Mouse (Mus musculus): ENCODE measurements around the gene Vmn1r68. TPM values are rescaled to one million over a fixed set of nuclear protein-coding genes. Genes with fewer than 3 reads are reported as not detected.

The Vmn1r68 gene
- polyA plus RNA-seq (2015; fragmentation: Nextera tagmentation; extraction: Ambion mirVana), result not detected in 2 replicates

DNA sequence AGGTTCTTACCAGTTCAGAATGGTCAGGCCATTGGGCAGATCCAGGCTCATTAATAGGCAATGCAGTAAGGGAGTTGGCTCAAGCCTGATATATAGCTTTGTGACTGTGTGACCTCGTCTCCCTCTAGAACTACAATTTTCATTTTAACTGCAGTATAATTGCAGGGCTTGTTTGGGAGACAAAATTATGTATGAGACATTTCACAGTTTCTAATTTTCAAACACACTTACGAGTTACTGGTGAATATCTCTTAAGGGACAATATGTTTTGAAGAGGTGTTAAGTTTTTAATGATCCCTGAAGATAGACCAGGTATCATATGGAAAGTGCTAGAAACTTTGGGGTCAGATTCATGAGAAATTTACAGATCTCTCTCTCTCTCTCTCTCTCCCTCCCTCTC is at the start of gene Vmn1r68:
TSS of gene Vmn1r68 (minus strand) at position 101 of the 400 bp plus-strand sequence.
- 67% methylated on average over 2 of the region's 2 CpGs for WGBS
- Histone ChIP-seq H3K27ac (no peak within 1 kb of the TSS), H3K27me3 (ENCODE audit: insufficient read depth, low read length) (no peaks in the 10 kb centered on the region), H3K4me3 (replicated peaks; ENCODE audit: low read depth, low read length) (no peak within 1 kb of the TSS), H3K9me3 (replicated peaks; ENCODE audit: low read length) (0 out of 2 replicates have a peak, but pooled peaks cover 3% of the 10 kb centered on the region), H3K4me2 (ENCODE audit: low read length) (no peak within 1 kb of the TSS), H3K4me1 (replicated peaks; ENCODE audit: insufficient read depth, low read length) (no peaks in the 10 kb centered on the region), H3K9ac (ENCODE audit: low read depth, low read length) (no peak within 1 kb of the TSS), H3K36me3 (ENCODE audit: insufficient read depth, low read length) (no peaks in the 10 kb centered on the region)
- no peak for TF ChIP-seq CTCF (IDR thresholded peaks at IDR 0.05; ENCODE audit: low read depth)
- ATAC-seq (replicated peaks; ENCODE audit: low FRiP score, low read depth) (no peak), DNase-seq (ENCODE audit: low spot score) (no peak)

DNA sequence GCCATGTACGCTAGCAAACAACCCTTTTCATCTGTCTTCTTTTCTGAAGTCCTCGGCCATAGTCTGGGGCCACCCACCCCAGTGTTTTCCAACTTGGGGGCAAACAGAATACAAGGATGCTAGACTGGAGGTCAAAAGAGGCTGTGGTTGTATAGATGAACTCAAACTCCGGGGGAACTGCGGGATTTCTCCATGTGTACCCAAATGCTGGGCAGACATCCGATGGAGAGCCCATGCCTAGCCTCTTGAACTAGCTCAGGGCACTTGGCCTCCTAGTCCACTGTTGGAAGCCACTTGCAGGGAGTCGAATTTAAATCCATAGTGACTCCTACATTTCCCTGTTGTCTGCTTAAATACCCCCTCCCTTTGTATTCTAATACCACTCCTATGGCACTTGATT is 62.7 kb downstream of the Vmn1r68 start:
- TF ChIP-seq CTCF (IDR thresholded peaks at IDR 0.05; ENCODE audit: low read depth), result no peak
- H3K27ac ChIP-seq, result no peak overlapping the region
- 0 out of 2 replicates have a peak, but pooled peaks cover 10% of the 10 kb centered on the region for H3K36me3 ChIP-seq (ENCODE audit: insufficient read depth, low read length)
- no peaks in the 10 kb centered on the region; the same call in 1 of the 2 replicates for H3K4me1 ChIP-seq (replicated peaks; ENCODE audit: insufficient read depth, low read length)
- ATAC-seq (replicated peaks; ENCODE audit: low FRiP score, low read depth), result no peak
- H3K27me3 ChIP-seq (ENCODE audit: insufficient read depth, low read length), result no peaks in the 10 kb centered on the region
- H3K9me3 ChIP-seq (replicated peaks; ENCODE audit: low read length), result no peaks in the 10 kb centered on the region
- 31% methylated on average over 6 of the region's 6 CpGs for WGBS
- no peak for DNase-seq (ENCODE audit: low spot score)
- peak overlapping the region; percentile 70; the same call in 1 of the 2 replicates for H3K4me2 ChIP-seq (ENCODE audit: low read length)
- no peak overlapping the region for H3K9ac ChIP-seq (ENCODE audit: low read depth, low read length)
- no peak overlapping the region for H3K4me3 ChIP-seq (replicated peaks; ENCODE audit: low read depth, low read length)

DNA sequence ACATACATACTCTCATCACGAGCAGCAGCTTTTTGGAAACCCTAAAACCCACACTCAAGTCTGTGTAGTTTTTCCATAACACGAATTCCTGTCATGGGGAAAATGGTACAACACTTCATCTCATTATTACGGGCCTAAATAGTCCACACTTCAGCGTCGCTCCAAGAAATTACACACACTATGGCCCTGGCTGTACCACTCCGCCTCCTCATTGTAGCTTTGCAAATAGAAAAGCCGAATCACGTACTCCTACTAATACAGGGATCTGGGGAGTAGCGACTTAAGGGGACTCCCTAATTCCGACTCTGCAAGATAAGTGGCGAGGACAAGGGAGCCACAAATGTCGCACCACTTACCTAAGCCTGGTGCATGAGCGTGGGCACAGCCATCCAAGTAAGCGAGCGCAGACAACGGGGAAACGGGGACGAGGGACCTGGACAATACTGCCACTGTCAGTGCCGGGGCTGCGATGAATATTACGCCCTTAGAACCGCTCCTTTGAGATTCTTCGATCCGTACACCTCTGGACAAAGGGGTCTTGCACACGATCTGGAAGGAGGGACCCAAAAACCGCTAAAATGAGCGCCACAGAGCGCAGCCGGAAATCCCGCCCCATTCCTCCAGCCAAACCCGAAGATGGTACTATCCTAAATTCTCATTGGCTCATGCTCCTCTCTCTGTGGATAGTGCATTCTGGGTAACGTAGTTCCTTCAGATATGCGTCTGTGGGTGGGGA is 63.3 kb downstream of the Vmn1r68 start, which contains the start of gene Zik1:
TSS of gene Zik1 (minus strand) at position 609 of the 736 bp plus-strand sequence.
- no peak for TF ChIP-seq CTCF (IDR thresholded peaks at IDR 0.05; ENCODE audit: low read depth)
- Histone ChIP-seq H3K27ac (no peak within 1 kb of the TSS), H3K36me3 (ENCODE audit: insufficient read depth, low read length) (0 out of 2 replicates have a peak, but pooled peaks cover 14% of the 10 kb centered on the region)

DNA sequence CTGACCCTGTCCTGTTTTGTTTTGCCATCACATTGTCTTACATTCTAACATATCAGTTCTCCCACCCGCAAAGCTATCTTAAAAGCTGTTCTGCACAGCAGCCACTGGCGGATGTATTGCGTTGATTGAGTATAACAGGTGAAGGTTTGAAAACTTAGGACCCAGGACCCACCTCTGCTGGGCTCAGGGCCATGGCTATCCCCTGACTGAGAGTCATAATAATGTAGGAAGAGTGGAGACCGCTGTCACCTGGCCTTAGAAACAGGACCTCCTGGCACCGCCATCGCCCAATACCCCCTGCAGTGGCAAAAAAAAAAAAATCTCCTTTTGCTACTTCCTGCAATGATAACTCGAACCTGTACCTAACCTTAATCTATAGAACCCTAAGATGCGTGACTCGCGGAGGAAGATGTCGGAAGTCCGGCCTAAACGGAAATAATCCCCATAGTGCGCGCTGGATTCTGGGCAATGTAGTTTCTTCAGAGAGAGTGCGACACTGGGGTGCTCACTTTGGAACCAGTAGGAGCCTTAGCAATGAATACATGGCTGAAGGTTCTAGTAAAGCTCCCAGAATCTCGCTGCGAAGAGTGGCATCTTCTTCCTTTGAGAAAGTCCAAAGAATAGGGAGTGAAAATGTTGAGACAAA is 77.6 kb downstream of the Vmn1r68 start:
- WGBS, result 73% methylated on average over 18 of the region's 18 CpGs
- Histone ChIP-seq H3K9me3 (replicated peaks; ENCODE audit: low read length) (no peaks in the 10 kb centered on the region), H3K9ac (ENCODE audit: low read depth, low read length) (no peak overlapping the region), H3K27ac (no peak overlapping the region), H3K4me1 (replicated peaks; ENCODE audit: insufficient read depth, low read length) (no peaks in the 10 kb centered on the region), H3K36me3 (ENCODE audit: insufficient read depth, low read length) (no peaks in the 10 kb centered on the region), H3K27me3 (ENCODE audit: insufficient read depth, low read length) (no peaks in the 10 kb centered on the region), H3K4me3 (replicated peaks; ENCODE audit: low read depth, low read length) (no peak overlapping the region), H3K4me2 (ENCODE audit: low read length) (peak overlapping the region; percentile 10; the same call in 1 of the 2 replicates)
- TF ChIP-seq CTCF (IDR thresholded peaks at IDR 0.05; ENCODE audit: low read depth), result no peak
- DNase-seq (ENCODE audit: low spot score) (no peak), ATAC-seq (replicated peaks; ENCODE audit: low FRiP score, low read depth) (no peak)

More for the DNA sequence above, 63.3 kb downstream of the Vmn1r68 start, which contains the start of gene Zik1:
- no peaks in the 10 kb centered on the region for H3K27me3 ChIP-seq (ENCODE audit: insufficient read depth, low read length)
- H3K9me3 ChIP-seq (replicated peaks; ENCODE audit: low read length), result no peaks in the 10 kb centered on the region
- peak within 1 kb of the TSS; percentile 68 for H3K4me3 ChIP-seq (replicated peaks; ENCODE audit: low read depth, low read length)
- DNase-seq (ENCODE audit: low spot score), result peak; percentile 96
- H3K9ac ChIP-seq (ENCODE audit: low read depth, low read length), result peak within 1 kb of the TSS; percentile 62
- H3K4me2 ChIP-seq (ENCODE audit: low read length), result peak within 1 kb of the TSS; percentile 70
- 1% methylated on average over 33 of the region's 33 CpGs for WGBS
- no peaks in the 10 kb centered on the region; the same call in 1 of the 2 replicates for H3K4me1 ChIP-seq (replicated peaks; ENCODE audit: insufficient read depth, low read length)
- peak; percentile 98 for ATAC-seq (replicated peaks; ENCODE audit: low FRiP score, low read depth)

DNA sequence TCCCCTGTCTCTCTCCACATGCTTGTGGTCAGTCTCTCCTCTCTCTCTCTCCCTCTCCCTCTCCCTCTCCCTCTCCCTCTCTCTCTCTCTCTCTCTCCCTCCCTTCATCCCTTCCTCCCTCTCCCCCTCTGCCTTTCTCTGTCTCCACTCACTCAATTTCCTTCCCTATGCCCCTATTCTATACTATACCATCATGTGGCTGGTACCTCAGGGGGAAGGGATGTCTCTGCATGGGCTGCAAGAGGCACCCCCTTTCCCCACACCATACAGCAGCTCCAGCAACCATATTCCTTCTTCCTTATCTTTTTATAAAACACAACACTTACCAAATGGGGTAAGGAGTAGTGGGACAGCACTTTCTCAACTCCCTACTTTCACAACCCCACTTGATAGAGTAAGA is 78.5 kb downstream of the Vmn1r68 start:
- no peak for ATAC-seq (replicated peaks; ENCODE audit: low FRiP score, low read depth)

DNA sequence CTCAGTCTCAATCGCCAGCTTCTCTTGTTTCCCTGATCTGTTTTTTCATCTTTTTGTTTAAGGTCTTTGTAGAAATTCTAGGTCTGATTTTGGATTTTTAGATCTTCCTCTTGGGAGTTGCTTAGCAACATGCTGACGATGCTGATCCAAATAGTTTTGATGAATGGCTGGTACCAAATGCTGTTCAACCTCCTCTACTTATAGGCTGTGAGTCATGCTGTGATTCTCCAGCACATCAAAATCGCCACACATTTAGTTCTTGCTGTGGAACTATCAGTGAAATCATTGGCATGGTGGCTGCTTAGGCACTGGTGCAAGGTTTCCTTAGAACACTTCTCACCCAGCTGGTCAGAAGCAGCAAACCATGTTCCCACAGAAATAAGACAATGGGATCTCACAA is 100.1 kb downstream of the Vmn1r68 start:
- Histone ChIP-seq H3K36me3 (ENCODE audit: insufficient read depth, low read length) (no peaks in the 10 kb centered on the region), H3K9ac (ENCODE audit: low read depth, low read length) (no peak overlapping the region), H3K27ac (no peak overlapping the region), H3K27me3 (ENCODE audit: insufficient read depth, low read length) (no peaks in the 10 kb centered on the region), H3K9me3 (replicated peaks; ENCODE audit: low read length) (no peaks in the 10 kb centered on the region), H3K4me1 (replicated peaks; ENCODE audit: insufficient read depth, low read length) (no peaks in the 10 kb centered on the region), H3K4me3 (replicated peaks; ENCODE audit: low read depth, low read length) (no peak overlapping the region), H3K4me2 (ENCODE audit: low read length) (no peak overlapping the region)
- WGBS, result 78% methylated on average over 3 of the region's 3 CpGs
- TF ChIP-seq CTCF (IDR thresholded peaks at IDR 0.05; ENCODE audit: low read depth), result no peak
- ATAC-seq (replicated peaks; ENCODE audit: low FRiP score, low read depth) (no peak), DNase-seq (ENCODE audit: low spot score) (no peak)

More for the DNA sequence above, 78.5 kb downstream of the Vmn1r68 start:
- Histone ChIP-seq H3K9ac (ENCODE audit: low read depth, low read length) (no peak overlapping the region), H3K27me3 (ENCODE audit: insufficient read depth, low read length) (no peaks in the 10 kb centered on the region), H3K4me2 (ENCODE audit: low read length) (no peak overlapping the region), H3K4me1 (replicated peaks; ENCODE audit: insufficient read depth, low read length) (no peaks in the 10 kb centered on the region), H3K4me3 (replicated peaks; ENCODE audit: low read depth, low read length) (no peak overlapping the region), H3K27ac (no peak overlapping the region), H3K36me3 (ENCODE audit: insufficient read depth, low read length) (no peaks in the 10 kb centered on the region), H3K9me3 (replicated peaks; ENCODE audit: low read length) (no peaks in the 10 kb centered on the region)
- DNase-seq (ENCODE audit: low spot score), result no peak
- no peak for TF ChIP-seq CTCF (IDR thresholded peaks at IDR 0.05; ENCODE audit: low read depth)

Other genes starting within 250 kb of the Vmn1r68 start
- not detected in 2 replicates for gene Vmn1r67, start 115.2 kb downstream of the Vmn1r68 start, polyA plus RNA-seq (2015; fragmentation: Nextera tagmentation; extraction: Ambion mirVana)
- gene Zik1, start 63.1 kb downstream of the Vmn1r68 start, polyA plus RNA-seq (2015; fragmentation: Nextera tagmentation; extraction: Ambion mirVana), result 5.7 and 6.4 TPM in 2 replicates
- not detected in 2 replicates for gene Vmn1r69, start 55.2 kb upstream of the Vmn1r68 start, polyA plus RNA-seq (2015; fragmentation: Nextera tagmentation; extraction: Ambion mirVana)
- gene Vmn1r70, start 73.0 kb upstream of the Vmn1r68 start, polyA plus RNA-seq (2015; fragmentation: Nextera tagmentation; extraction: Ambion mirVana), result not detected in 2 replicates
- gene Nlrp4b, start 129.3 kb upstream of the Vmn1r68 start, polyA plus RNA-seq (2015; fragmentation: Nextera tagmentation; extraction: Ambion mirVana), result not detected in 2 replicates
- gene Vmn1r71, start 195.9 kb upstream of the Vmn1r68 start, polyA plus RNA-seq (2015; fragmentation: Nextera tagmentation; extraction: Ambion mirVana), result not detected in 2 replicates